Mouse (Mus musculus): Measurements from ENCODE around the gene Map2k4. TPM values are rescaled to one million over a fixed set of nuclear protein-coding genes. Genes with fewer than 3 reads are reported as not detected.

Map2k4 gene
- 30.1 and 31.4 TPM in 2 replicates for polyA plus RNA-seq (2015; fragmentation: Nextera tagmentation; extraction: Ambion mirVana)

GRCm38 (mm10) chr11:65788154-65788553, at the start of gene Map2k4:
Gene Map2k4 (minus strand): TSS chr11:65788297.
- no peaks in the 10 kb centered on the region for H3K27me3 ChIP-seq (ENCODE audit: control insufficient read depth, insufficient read depth, low read depth, low read length)
- no peaks in the 10 kb centered on the region for H3K9me3 ChIP-seq (replicated peaks; ENCODE audit: control insufficient read depth, low read length)
- peaks cover 23% of the 10 kb centered on the region for H3K4me1 ChIP-seq (ENCODE audit: control insufficient read depth, low read depth, low read length)
- H3K36me3 ChIP-seq (ENCODE audit: control insufficient read depth, insufficient read depth): no peaks in the 10 kb centered on the region
- H3K4me2 ChIP-seq (ENCODE audit: low read depth, low read length): peak within 1 kb of the TSS; percentile 70
- under 1% methylated on average over 34 of the region's 36 CpGs for WGBS (ENCODE audit: insufficient replicate concordance)
- peak within 1 kb of the TSS; percentile 98 for H3K9ac ChIP-seq (ENCODE audit: low read depth, low read length)
- ATAC-seq (ENCODE audit: low read depth): peak; percentile 98
- H3K4me3 ChIP-seq (ENCODE audit: low read depth, low read length): peak within 1 kb of the TSS; percentile 98
- H3K27ac ChIP-seq (ENCODE audit: low read length): peak within 1 kb of the TSS; percentile 87

GRCm38 (mm10) chr11:65824556-65824955, 36.5 kb upstream of the Map2k4 start:
- Histone ChIP-seq H3K27me3 (ENCODE audit: control insufficient read depth, insufficient read depth, low read depth, low read length) (no peaks in the 10 kb centered on the region), H3K9ac (ENCODE audit: low read depth, low read length) (no peak overlapping the region), H3K4me1 (ENCODE audit: control insufficient read depth, low read depth, low read length) (no peaks in the 10 kb centered on the region), H3K27ac (ENCODE audit: low read length) (no peak overlapping the region), H3K4me3 (ENCODE audit: low read depth, low read length) (no peak overlapping the region), H3K9me3 (replicated peaks; ENCODE audit: control insufficient read depth, low read length) (no peaks in the 10 kb centered on the region), H3K4me2 (ENCODE audit: low read depth, low read length) (no peak overlapping the region), H3K36me3 (ENCODE audit: control insufficient read depth, insufficient read depth) (peaks cover 3% of the 10 kb centered on the region; the same call in 1 of the 2 replicates)
- ATAC-seq (ENCODE audit: low read depth): no peak
- WGBS (ENCODE audit: insufficient replicate concordance): 85% methylated on average over 3 of the region's 3 CpGs

GRCm38 (mm10) chr11:65820877-65821276, 32.8 kb upstream of the Map2k4 start:
- Histone ChIP-seq H3K9me3 (replicated peaks; ENCODE audit: control insufficient read depth, low read length) (no peaks in the 10 kb centered on the region), H3K4me1 (ENCODE audit: control insufficient read depth, low read depth, low read length) (no peaks in the 10 kb centered on the region), H3K9ac (ENCODE audit: low read depth, low read length) (no peak overlapping the region), H3K27ac (ENCODE audit: low read length) (no peak overlapping the region), H3K4me2 (ENCODE audit: low read depth, low read length) (no peak overlapping the region), H3K4me3 (ENCODE audit: low read depth, low read length) (no peak overlapping the region), H3K36me3 (ENCODE audit: control insufficient read depth, insufficient read depth) (peaks cover 6% of the 10 kb centered on the region; the same call in 1 of the 2 replicates), H3K27me3 (ENCODE audit: control insufficient read depth, insufficient read depth, low read depth, low read length) (no peaks in the 10 kb centered on the region)
- ATAC-seq (ENCODE audit: low read depth): no peak
- 28% methylated on average over 7 of the region's 7 CpGs for WGBS (ENCODE audit: insufficient replicate concordance)

GRCm38 (mm10) chr11:65820280-65820679, 32.2 kb upstream of the Map2k4 start:
- H3K27ac ChIP-seq (ENCODE audit: low read length): no peak overlapping the region
- no peak overlapping the region for H3K9ac ChIP-seq (ENCODE audit: low read depth, low read length)
- no peaks in the 10 kb centered on the region for H3K27me3 ChIP-seq (ENCODE audit: control insufficient read depth, insufficient read depth, low read depth, low read length)
- H3K4me2 ChIP-seq (ENCODE audit: low read depth, low read length): no peak overlapping the region
- peaks cover 8% of the 10 kb centered on the region; the same call in 1 of the 2 replicates for H3K36me3 ChIP-seq (ENCODE audit: control insufficient read depth, insufficient read depth)
- ATAC-seq (ENCODE audit: low read depth): no peak
- H3K9me3 ChIP-seq (replicated peaks; ENCODE audit: control insufficient read depth, low read length): no peaks in the 10 kb centered on the region
- WGBS (ENCODE audit: insufficient replicate concordance): 66% methylated on average over 5 of the region's 5 CpGs
- H3K4me1 ChIP-seq (ENCODE audit: control insufficient read depth, low read depth, low read length): no peaks in the 10 kb centered on the region
- no peak overlapping the region for H3K4me3 ChIP-seq (ENCODE audit: low read depth, low read length)

GRCm38 (mm10) chr11:65818193-65818592, 30.1 kb upstream of the Map2k4 start:
- Histone ChIP-seq H3K27me3 (ENCODE audit: control insufficient read depth, insufficient read depth, low read depth, low read length) (no peaks in the 10 kb centered on the region), H3K27ac (ENCODE audit: low read length) (no peak overlapping the region), H3K9ac (ENCODE audit: low read depth, low read length) (no peak overlapping the region), H3K4me2 (ENCODE audit: low read depth, low read length) (no peak overlapping the region), H3K36me3 (ENCODE audit: control insufficient read depth, insufficient read depth) (peaks cover 8% of the 10 kb centered on the region; the same call in 1 of the 2 replicates), H3K4me3 (ENCODE audit: low read depth, low read length) (no peak overlapping the region), H3K9me3 (replicated peaks; ENCODE audit: control insufficient read depth, low read length) (no peaks in the 10 kb centered on the region), H3K4me1 (ENCODE audit: control insufficient read depth, low read depth, low read length) (no peaks in the 10 kb centered on the region)
- ATAC-seq (ENCODE audit: low read depth): no peak
- WGBS (ENCODE audit: insufficient replicate concordance): 43% methylated on average over 1 of the region's 1 CpGs

- Histone ChIP-seq H3K4me3 (ENCODE audit: low read depth, low read length) (no peak overlapping the region), H3K9ac (ENCODE audit: low read depth, low read length) (no peak overlapping the region), H3K9me3 (replicated peaks; ENCODE audit: control insufficient read depth, low read length) (no peaks in the 10 kb centered on the region), H3K27ac (ENCODE audit: low read length) (no peak overlapping the region), H3K4me2 (ENCODE audit: low read depth, low read length) (no peak overlapping the region), H3K36me3 (ENCODE audit: control insufficient read depth, insufficient read depth) (peaks cover 5% of the 10 kb centered on the region; the same call in 1 of the 2 replicates), H3K4me1 (ENCODE audit: control insufficient read depth, low read depth, low read length) (no peaks in the 10 kb centered on the region), H3K27me3 (ENCODE audit: control insufficient read depth, insufficient read depth, low read depth, low read length) (no peaks in the 10 kb centered on the region)
- 74% methylated on average over 6 of the region's 6 CpGs for WGBS (ENCODE audit: insufficient replicate concordance)
- ATAC-seq (ENCODE audit: low read depth): no peak
Observed at GRCm38 (mm10) chr11:65816237-65816636, 28.1 kb upstream of the Map2k4 start.

GRCm38 (mm10) chr11:65814381-65814780, 26.3 kb upstream of the Map2k4 start:
- no peak for ATAC-seq (ENCODE audit: low read depth)
- no peaks in the 10 kb centered on the region for H3K4me1 ChIP-seq (ENCODE audit: control insufficient read depth, low read depth, low read length)
- peaks cover 5% of the 10 kb centered on the region; the same call in 1 of the 2 replicates for H3K36me3 ChIP-seq (ENCODE audit: control insufficient read depth, insufficient read depth)
- H3K9ac ChIP-seq (ENCODE audit: low read depth, low read length): no peak overlapping the region
- H3K4me3 ChIP-seq (ENCODE audit: low read depth, low read length): no peak overlapping the region
- H3K27me3 ChIP-seq (ENCODE audit: control insufficient read depth, insufficient read depth, low read depth, low read length): no peaks in the 10 kb centered on the region
- no peak overlapping the region for H3K27ac ChIP-seq (ENCODE audit: low read length)
- no peak overlapping the region for H3K4me2 ChIP-seq (ENCODE audit: low read depth, low read length)
- WGBS (ENCODE audit: insufficient replicate concordance): 83% methylated on average over 9 of the region's 9 CpGs
- no peaks in the 10 kb centered on the region for H3K9me3 ChIP-seq (replicated peaks; ENCODE audit: control insufficient read depth, low read length)

GRCm38 (mm10) chr11:65812088-65812487, 24.0 kb upstream of the Map2k4 start:
- Histone ChIP-seq H3K9me3 (replicated peaks; ENCODE audit: control insufficient read depth, low read length) (no peaks in the 10 kb centered on the region), H3K27ac (ENCODE audit: low read length) (no peak overlapping the region), H3K36me3 (ENCODE audit: control insufficient read depth, insufficient read depth) (peaks cover 5% of the 10 kb centered on the region; the same call in 1 of the 2 replicates), H3K4me3 (ENCODE audit: low read depth, low read length) (no peak overlapping the region), H3K27me3 (ENCODE audit: control insufficient read depth, insufficient read depth, low read depth, low read length) (no peaks in the 10 kb centered on the region), H3K4me2 (ENCODE audit: low read depth, low read length) (no peak overlapping the region), H3K9ac (ENCODE audit: low read depth, low read length) (no peak overlapping the region), H3K4me1 (ENCODE audit: control insufficient read depth, low read depth, low read length) (peaks cover 4% of the 10 kb centered on the region; the same call in 1 of the 2 replicates)
- no peak for ATAC-seq (ENCODE audit: low read depth)
- 64% methylated on average over 5 of the region's 5 CpGs for WGBS (ENCODE audit: insufficient replicate concordance)

- Histone ChIP-seq H3K36me3 (ENCODE audit: control insufficient read depth, insufficient read depth) (no peaks in the 10 kb centered on the region), H3K27me3 (ENCODE audit: control insufficient read depth, insufficient read depth, low read depth, low read length) (no peaks in the 10 kb centered on the region), H3K4me3 (ENCODE audit: low read depth, low read length) (peak overlapping the region; percentile 89), H3K4me1 (ENCODE audit: control insufficient read depth, low read depth, low read length) (peaks cover 11% of the 10 kb centered on the region), H3K27ac (ENCODE audit: low read length) (peak overlapping the region; percentile 97), H3K9ac (ENCODE audit: low read depth, low read length) (peak overlapping the region; percentile 83), H3K9me3 (replicated peaks; ENCODE audit: control insufficient read depth, low read length) (no peaks in the 10 kb centered on the region), H3K4me2 (ENCODE audit: low read depth, low read length) (peak overlapping the region; percentile 94)
- 38% methylated on average over 7 of the region's 7 CpGs for WGBS (ENCODE audit: insufficient replicate concordance)
- ATAC-seq (ENCODE audit: low read depth): no peak
Observed at GRCm38 (mm10) chr11:65807601-65808000, 19.5 kb upstream of the Map2k4 start.

Measured in liver, embryonic 16.5 days (tissue).